Mouse (Mus musculus) granulocyte monocyte progenitor cell, adult 5-6 weeks (primary cell): ENCODE measurements around the gene Fanca. TPM values are rescaled to one million over a fixed set of nuclear protein-coding genes. Genes with fewer than 3 reads are reported as not detected.
"Not testable (repeated sequence)": the region's sequence is repeated elsewhere in the genome, so short reads cannot be mapped to it uniquely, and the experiment has no call there.

ENCODE experiments used
- ATAC-seq: replicated peaks from 2 replicates; pipeline ENCODE4 v1.8.0; 2016; ENCODE audit warnings: mild to moderate bottlenecking, moderate TSS enrichment, inconsistent platforms; ENCODE audit not compliant: poor library complexity, severe bottlenecking
- total RNA-seq, 2 experiments: library from RNA; stranded (forward) in 1 of 2; stranded (reverse) in 1 of 2; fragments of 200-712, 200-1000 nt in 1 of 2; fragments of >200 nt in 1 of 2; fragmentation: Nextera tagmentation in 1 of 2; gene quantifications; 2 replicates each; pipeline ENCODE4 v1.2.3; 2014 to 2017

The Fanca gene
- total RNA-seq, 2 experiments from 2014 or later = 30.2 to 70.0 TPM

DNA sequence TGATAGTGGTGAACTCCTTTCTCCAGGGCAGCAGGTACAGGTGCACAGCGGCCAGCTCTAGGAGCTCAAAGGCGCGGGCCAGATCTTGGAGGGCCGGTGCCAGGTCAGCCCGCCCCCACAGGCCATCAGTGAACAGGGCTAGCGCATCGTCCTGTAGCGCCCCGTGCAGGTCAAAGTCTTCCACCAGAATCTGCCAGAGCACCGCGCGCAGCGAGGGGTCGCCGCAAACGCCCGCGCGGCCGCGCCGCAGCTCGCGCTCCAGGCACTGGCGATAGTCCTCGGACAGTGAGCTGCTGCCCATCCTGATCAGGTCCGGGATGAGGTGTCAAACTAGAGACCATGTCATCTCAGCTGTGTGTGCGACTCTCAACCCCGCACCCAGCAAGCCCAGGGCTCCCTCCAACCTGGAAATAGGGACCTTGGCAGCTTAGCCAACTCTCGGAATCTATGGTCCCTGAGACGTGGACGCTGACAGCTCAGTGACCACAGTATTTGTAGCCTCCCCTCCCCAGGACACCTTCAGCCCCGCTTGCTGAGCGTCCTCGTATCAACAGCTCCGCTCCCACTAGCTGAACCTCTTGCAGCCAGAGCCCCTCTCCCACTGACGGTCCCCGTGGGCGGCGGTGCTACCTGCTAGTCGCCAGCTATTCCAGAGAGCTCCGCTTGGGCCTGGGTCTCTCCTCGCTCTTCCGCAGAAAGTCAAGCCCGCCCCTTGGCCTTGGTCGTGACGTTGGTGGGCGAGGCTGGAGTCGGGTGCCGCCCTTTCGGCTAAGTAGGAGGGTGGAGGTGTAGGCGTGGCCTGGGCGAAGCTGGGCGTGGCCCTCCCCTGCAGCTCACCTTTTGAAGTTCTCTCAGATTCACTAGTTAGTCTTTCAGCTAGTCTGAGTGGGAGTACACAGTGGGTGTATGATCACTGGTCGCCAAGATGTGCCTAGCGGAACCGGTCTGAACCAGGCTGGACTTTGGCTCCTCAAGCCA is 82.6 kb downstream of the Fanca start, which contains the start of gene Spata2l:
Gene Spata2l, minus strand, starts transcription at position 714 of the 978 bp plus-strand sequence.
- ATAC-seq = peak; percentile 94

DNA sequence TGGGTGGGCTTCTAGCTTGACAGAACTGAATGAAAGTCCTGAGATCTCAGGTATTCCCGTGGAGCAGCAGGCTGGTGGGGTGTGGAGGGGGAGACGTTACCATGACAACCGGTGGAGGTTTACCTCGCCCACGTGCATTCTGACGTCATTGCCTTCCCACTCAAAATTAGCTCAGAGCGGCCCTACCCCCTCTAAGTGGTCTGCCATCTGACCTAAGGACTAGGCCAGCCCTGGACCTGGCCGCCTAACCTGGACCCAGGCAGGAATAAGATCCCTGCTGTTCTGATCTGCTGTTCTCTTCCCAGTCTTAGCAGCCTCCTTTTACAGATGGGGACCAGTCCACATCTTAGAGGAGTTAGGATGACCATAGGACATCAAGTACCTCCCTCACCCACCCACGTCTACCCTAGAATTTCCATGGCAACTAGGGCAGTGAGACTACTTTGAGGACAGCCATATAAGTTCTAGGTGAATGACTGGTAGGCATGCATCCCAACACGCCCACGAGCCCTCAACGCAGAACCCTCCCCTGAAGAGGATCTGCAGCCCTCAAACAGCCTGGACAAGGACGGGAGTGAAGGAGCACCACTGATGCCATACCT is 83.4 kb downstream of the Fanca start:
- ATAC-seq = no peak; the same call in 1 of the 2 replicates

DNA sequence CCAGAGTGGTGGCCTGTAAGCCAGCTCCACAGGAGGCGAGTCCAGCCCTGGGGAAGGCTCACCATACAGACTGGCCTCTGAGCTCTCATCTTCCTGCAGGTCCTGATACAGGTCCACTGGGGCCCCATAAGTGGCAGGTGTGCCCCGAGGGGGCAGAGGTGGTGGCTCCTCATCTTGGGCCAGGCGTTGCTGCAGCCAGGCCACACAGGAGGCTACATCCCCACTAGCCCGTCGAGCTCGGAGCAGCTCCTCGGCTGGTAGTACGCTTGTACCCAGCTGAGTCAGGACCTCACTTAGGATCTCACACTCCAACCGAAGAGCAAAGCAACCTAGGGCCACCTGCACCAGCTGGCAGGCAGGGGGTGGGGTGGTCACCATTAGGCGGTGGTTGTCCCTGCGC is 84.6 kb downstream of the Fanca start:
- no peak for ATAC-seq

DNA sequence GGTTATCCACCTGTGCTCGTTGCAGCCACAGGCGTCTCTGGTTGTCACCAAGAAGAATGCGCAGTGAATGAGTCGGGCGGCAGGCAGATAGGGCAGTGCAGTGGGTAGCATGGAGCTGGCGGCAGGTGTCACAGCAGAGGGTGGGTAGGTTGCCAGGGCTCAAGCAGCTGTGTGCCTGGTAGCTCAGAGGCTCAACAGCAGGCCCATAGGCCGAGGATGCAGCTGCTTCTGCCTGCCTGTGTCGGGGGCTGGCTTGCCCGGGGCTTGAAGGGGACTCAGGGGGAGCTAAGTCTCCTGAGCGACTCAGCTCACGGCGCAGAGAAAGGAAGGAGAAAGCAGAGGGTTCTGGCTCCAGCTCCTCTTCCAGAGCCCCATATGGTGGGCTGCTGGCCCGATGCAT is 85.1 kb downstream of the Fanca start:
- ATAC-seq = no peak

DNA sequence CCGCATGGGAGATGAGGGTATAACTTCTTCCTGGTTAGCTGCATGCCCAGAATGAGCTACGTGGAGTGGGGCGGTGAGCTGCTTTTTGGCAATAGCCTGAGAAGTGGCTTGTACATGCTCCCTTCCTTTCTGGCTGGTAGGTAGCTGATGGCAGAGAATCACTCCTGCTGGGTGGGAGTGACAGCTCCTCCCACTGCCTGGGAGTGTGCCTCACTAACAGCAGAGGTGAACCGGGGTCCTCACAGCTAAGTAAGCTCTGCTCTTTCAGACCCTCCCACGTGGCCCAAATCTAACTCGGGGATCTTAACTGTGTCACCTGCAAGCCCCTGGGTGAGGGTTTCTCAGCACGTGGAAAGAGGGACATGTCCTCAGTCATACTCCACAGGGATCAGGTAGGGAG is 85.8 kb downstream of the Fanca start:
- ATAC-seq = no peak

DNA sequence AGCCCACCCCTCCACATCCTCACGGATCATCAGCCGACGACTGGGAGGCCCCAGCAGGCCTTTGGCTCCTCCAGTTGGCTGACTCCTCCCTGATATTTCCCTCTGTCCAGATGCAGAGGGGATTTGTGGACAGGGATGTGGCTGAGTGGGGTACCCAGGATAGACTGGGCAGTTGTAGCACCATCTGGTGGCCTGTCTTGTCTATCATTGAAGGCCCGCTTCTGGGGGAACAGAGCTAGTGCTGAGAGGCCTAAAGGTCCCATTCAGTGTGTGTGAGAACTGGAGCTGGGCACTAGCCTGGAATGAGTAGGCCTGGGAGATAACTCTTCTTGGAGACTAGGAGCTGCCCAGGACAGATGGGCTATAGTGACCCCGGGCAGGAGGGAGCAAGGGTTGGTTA is 86.6 kb downstream of the Fanca start:
- no peak for ATAC-seq

DNA sequence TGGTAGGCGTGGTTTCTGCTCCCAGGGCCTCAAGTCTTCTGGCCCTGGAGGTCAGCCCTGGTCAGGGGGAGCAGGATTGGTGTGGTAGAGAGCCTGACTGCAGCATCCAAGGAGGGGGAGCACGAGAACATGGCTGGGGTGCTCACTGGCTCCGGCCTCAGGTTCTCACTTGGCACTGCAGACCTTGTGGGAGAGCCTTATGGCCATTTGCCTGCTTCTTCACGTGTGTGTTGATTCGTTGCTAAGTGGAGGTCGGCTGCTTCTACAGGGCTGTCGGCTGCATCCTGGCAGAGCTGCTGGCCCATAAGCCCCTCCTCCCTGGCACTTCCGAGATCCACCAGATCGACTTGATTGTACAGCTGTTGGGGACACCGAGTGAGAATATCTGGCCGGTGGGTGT is 88.0 kb downstream of the Fanca start:
- ATAC-seq = not testable (repeated sequence)

DNA sequence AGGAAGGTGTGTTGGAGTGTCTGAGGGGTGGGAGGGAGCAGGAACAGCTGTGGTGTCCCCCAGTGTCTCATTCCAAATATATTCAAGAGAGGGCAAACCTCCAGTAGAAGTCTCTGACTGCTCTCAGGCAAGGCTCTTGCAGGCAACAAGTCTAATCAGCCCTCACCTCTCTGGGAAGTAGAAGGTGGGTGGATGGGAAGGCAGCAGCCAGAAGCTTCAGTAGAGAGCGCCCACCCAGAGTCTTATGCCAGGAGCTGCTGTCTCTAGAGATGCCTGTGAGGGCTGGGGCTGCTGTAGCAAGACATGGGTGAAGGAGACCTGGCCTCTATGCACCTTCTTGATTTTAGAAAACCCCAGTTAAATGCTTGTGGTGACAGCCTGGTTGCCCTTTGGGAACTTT is 90.0 kb downstream of the Fanca start:
- no peak for ATAC-seq

DNA sequence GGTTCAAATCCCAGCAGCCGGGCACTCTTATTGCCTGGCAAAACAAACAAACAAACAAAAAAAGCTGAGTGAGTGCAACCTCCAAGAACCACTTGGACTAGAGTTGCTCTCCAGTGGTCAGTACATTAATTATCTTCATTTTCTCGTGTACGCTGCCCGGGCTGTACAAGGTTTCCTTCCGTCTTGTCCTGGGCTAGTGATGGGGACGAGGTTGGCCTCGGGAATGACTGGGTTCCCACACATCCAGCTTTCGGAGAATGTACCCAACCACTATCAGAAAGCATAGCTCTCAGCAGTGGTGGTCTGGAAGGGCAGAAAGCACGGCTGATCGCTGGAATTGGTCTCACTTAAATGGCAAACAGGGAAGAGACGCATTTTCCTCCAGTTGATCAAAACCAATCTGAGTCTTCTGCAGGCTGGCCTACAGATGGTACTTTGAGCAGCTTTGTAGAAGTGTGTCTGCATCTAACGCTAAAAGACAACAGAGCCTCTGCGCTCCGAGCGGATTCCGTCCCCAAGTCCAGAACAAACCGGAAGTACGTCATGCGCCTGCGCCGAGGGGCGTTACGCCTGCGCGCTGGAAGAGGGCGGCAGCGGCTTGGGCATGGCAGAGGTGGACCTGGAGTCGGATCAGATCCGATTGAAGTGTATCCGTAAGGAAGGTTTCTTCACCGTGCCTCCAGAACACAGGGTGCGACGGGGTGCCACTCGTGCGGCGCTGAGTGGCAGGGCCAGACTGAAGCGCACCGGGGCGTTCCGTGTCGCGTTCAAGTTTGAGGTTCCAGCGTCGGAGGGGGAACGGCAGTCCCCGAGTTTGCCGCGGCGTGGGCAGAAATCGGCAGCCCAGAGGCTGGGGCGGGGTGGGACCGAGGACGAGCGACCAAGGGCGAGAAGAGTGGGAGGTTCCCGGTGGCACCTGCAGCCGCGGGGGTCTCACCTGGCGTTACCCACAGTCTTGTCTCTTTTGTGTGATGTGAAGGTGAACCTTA is 93.8 kb downstream of the Fanca start, which contains the start of gene Cdk10:
Gene Cdk10, plus strand, starts transcription at position 565 of the 989 bp plus-strand sequence.
- ATAC-seq = peak; percentile 94

DNA sequence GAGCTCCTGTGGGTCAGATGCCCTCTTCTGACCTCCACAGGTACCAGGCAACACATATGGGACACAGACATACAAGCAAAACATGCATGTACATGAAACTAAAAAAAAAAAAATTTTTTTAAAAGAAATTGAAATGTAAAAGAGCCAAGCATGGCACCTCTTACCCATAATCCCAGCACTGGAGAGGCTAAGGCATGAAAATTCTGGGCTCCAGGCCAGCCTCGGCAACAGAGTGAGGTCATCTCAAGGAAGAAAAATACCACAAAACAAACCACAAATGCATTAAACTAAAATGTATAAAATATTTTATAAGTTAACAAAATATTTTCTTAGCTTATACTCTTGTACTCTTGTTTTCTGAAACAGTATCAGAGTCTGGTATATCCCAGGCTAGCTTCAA is 97.5 kb downstream of the Fanca start:
- ATAC-seq = no peak

Other genes with a start within 250 kb of the Fanca start
- 1,716 and 2,163 TPM in 2 replicates for gene Rpl13, start 216.2 kb downstream of the Fanca start, total RNA-seq (2014; fragmentation: Nextera tagmentation)
- 2,167 and 2,701 TPM in 2 replicates for gene Rpl13, start 216.2 kb downstream of the Fanca start, total RNA-seq (2017)
- not detected in 2 replicates for gene Cpne7, start 201.2 kb downstream of the Fanca start, total RNA-seq (2014; fragmentation: Nextera tagmentation)
- gene Cpne7, start 201.2 kb downstream of the Fanca start, total RNA-seq (2017) = not detected in 2 replicates
- gene Sult5a1, start 160.3 kb downstream of the Fanca start, total RNA-seq (2014; fragmentation: Nextera tagmentation) = not detected in 2 replicates
- gene Sult5a1, start 160.3 kb downstream of the Fanca start, total RNA-seq (2017) = not detected in 2 replicates
- not detected in 2 replicates for gene Dpep1, start 132.3 kb downstream of the Fanca start, total RNA-seq (2014; fragmentation: Nextera tagmentation)
- not detected in 2 replicates for gene Dpep1, start 132.3 kb downstream of the Fanca start, total RNA-seq (2017)
- 22.6 and 37.6 TPM in 2 replicates for gene Chmp1a, start 105.8 kb downstream of the Fanca start, total RNA-seq (2014; fragmentation: Nextera tagmentation)
- gene Chmp1a, start 105.8 kb downstream of the Fanca start, total RNA-seq (2017) = 28.3 and 35.4 TPM in 2 replicates
- gene Spata33, start 105.7 kb downstream of the Fanca start, total RNA-seq (2014; fragmentation: Nextera tagmentation) = 0.51 and 0.80 TPM in 2 replicates
- gene Spata33, start 105.7 kb downstream of the Fanca start, total RNA-seq (2017) = 0.36 and 0.39 TPM in 2 replicates
- gene Cdk10, start 93.7 kb downstream of the Fanca start, total RNA-seq (2014; fragmentation: Nextera tagmentation) = 26.7 and 54.5 TPM in 2 replicates
- gene Cdk10, start 93.7 kb downstream of the Fanca start, total RNA-seq (2017) = 39.4 and 39.9 TPM in 2 replicates
- 1.5 and 3.9 TPM in 2 replicates for gene Spata2l, start 82.3 kb downstream of the Fanca start, total RNA-seq (2014; fragmentation: Nextera tagmentation)
- gene Spata2l, start 82.3 kb downstream of the Fanca start, total RNA-seq (2017) = 1.0 and 4.3 TPM in 2 replicates
- gene Zfp276, start 64.4 kb downstream of the Fanca start, total RNA-seq (2014; fragmentation: Nextera tagmentation) = 10.7 and 13.9 TPM in 2 replicates
- gene Zfp276, start 64.4 kb downstream of the Fanca start, total RNA-seq (2017) = 7.8 and 9.9 TPM in 2 replicates
- gene Vps9d1, start 64.2 kb downstream of the Fanca start, total RNA-seq (2014; fragmentation: Nextera tagmentation) = 14.1 and 19.6 TPM in 2 replicates
- gene Vps9d1, start 64.2 kb downstream of the Fanca start, total RNA-seq (2017) = 11.9 and 20.8 TPM in 2 replicates
- not detected in 2 replicates for gene Spire2, start 14.1 kb upstream of the Fanca start, total RNA-seq (2014; fragmentation: Nextera tagmentation)
- gene Spire2, start 14.1 kb upstream of the Fanca start, total RNA-seq (2017) = 0.13 TPM in 1 of 2 replicates, not detected in the other
- 110 and 113 TPM in 2 replicates for gene Tcf25, start 55.2 kb upstream of the Fanca start, total RNA-seq (2014; fragmentation: Nextera tagmentation)
- gene Tcf25, start 55.2 kb upstream of the Fanca start, total RNA-seq (2017) = 194 and 224 TPM in 2 replicates
- gene Mc1r, start 88.5 kb upstream of the Fanca start, total RNA-seq (2014; fragmentation: Nextera tagmentation) = 0.28 TPM in 1 of 2 replicates, not detected in the other
- 0.05 TPM in 1 of 2 replicates, not detected in the other for gene Mc1r, start 88.5 kb upstream of the Fanca start, total RNA-seq (2017)
- gene Tubb3, start 92.8 kb upstream of the Fanca start, total RNA-seq (2014; fragmentation: Nextera tagmentation) = not detected in 2 replicates
- gene Tubb3, start 92.8 kb upstream of the Fanca start, total RNA-seq (2017) = not detected in 2 replicates
- gene Def8, start 105.0 kb upstream of the Fanca start, total RNA-seq (2014; fragmentation: Nextera tagmentation) = 55.6 and 58.3 TPM in 2 replicates
- 57.5 and 75.5 TPM in 2 replicates for gene Def8, start 105.0 kb upstream of the Fanca start, total RNA-seq (2017)
- 38.4 and 42.1 TPM in 2 replicates for gene Afg3l1, start 159.3 kb upstream of the Fanca start, total RNA-seq (2014; fragmentation: Nextera tagmentation)
- 21.2 and 25.0 TPM in 2 replicates for gene Afg3l1, start 159.3 kb upstream of the Fanca start, total RNA-seq (2017)
- gene Dbndd1, start 196.9 kb upstream of the Fanca start, total RNA-seq (2014; fragmentation: Nextera tagmentation) = not detected in 2 replicates
- gene Dbndd1, start 196.9 kb upstream of the Fanca start, total RNA-seq (2017) = not detected in 2 replicates
- 6.5 and 7.5 TPM in 2 replicates for gene Gas8, start 200.3 kb upstream of the Fanca start, total RNA-seq (2014; fragmentation: Nextera tagmentation)
- 12.1 and 13.6 TPM in 2 replicates for gene Gas8, start 200.3 kb upstream of the Fanca start, total RNA-seq (2017)